Mouse (Mus musculus): ENCODE results near the gene Asz1.

Gene Asz1

DNA sequence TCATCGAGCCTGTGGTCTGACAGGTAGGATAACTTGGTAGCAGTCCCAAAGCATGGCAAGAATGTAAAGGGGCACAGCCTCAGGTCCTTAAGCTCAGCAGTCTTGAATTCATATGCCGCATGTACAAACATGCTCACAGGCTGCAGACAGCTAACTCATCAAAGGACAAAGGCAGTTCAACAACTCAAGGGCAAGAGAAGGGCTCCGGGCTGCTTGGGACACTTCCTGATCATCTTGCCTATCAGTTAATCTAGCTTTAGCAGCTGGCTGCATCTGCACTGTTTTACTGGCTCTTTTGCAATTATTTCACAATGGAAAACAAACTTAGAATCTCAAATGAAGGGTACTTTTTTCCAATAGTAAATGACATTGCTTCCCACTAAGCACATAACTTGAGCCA lies 101.5 kb downstream of the Asz1 start:
- DNase-seq (ENCODE audit: low spot score) = no peak

DNA sequence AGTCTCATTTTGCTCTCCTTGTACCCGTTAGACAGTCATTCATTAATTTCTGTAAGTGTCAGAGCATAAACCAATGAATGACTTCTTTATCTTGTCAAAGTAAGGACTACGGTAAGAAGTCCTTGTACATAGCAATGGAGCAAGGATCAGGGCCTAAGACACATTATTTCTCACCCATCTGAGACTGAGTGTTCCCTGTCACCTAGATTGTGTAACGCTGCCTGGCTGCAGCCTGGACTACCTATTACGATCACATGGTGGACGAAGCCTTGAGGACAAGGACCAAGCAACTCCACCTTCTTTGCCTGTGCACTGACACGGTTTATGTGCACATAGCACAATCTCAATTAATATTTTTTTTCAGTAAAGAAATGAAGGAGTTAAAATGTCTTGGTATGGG lies 106.8 kb downstream of the Asz1 start:
- no peak for DNase-seq (ENCODE audit: low spot score)
